Mouse (Mus musculus): Measurements from ENCODE around the gene Zfp28.

- TF ChIP-seq POLR2A (IDR thresholded peaks at IDR 0.05; ENCODE audit: extremely low read depth, insufficient read depth, low read length) = no peak
- no peak for TF ChIP-seq CTCF (IDR thresholded peaks at IDR 0.05; ENCODE audit: extremely low read depth, insufficient read depth, low read length)
Observed at GRCm38 (mm10) chr7:6429381-6429780, 46.3 kb downstream of the Zfp28 start.

All from cortical plate, adult 2 months (tissue).